Mouse (Mus musculus) left cerebral cortex, adult 2 months (tissue): Measurements from ENCODE around the gene Cachd1. TPM values are rescaled to one million over a fixed set of nuclear protein-coding genes. Genes with fewer than 3 reads are reported as not detected.

Experiments used
- DNase-seq, 2 experiments: peaks; one replicate each; pipeline ENCODE4 v3.0.0; 2021 to 2022; ENCODE audit warnings: low spot score in 2 of 2, mixed read lengths in 1 of 2; ENCODE audit errors: extremely low spot score in 1 of 2
- H3K27ac ChIP-seq: fragments of 200-600 bp; 2 replicates; pipeline ENCODE4 v1.8.1; 2022
- H3K4me3 ChIP-seq: fragments of 200-600 bp; 2 replicates; pipeline ENCODE4 v1.8.1; 2022
- CTCF ChIP-seq: fragments of 200-600 bp; IDR thresholded peaks from 2 replicates; pipeline ENCODE4 v1.8.1; 2022; ENCODE audit warnings: antibody characterized with exemption, mild to moderate bottlenecking, moderate library complexity
- intact Hi-C: fragments of 180-260 bp; cut with DNase I; formaldehyde crosslinking; loops from one replicate; pipeline ENCODE4 v1.15.1; 2025
- total RNA-seq, 2 experiments: library from RNA; stranded (reverse); gene quantifications; 2 replicates each; pipeline ENCODE4 v1.2.3; 2021

Gene Cachd1
- total RNA-seq, 2 experiments from 2014 or later, result 9.2 to 15.9 TPM

DNA sequence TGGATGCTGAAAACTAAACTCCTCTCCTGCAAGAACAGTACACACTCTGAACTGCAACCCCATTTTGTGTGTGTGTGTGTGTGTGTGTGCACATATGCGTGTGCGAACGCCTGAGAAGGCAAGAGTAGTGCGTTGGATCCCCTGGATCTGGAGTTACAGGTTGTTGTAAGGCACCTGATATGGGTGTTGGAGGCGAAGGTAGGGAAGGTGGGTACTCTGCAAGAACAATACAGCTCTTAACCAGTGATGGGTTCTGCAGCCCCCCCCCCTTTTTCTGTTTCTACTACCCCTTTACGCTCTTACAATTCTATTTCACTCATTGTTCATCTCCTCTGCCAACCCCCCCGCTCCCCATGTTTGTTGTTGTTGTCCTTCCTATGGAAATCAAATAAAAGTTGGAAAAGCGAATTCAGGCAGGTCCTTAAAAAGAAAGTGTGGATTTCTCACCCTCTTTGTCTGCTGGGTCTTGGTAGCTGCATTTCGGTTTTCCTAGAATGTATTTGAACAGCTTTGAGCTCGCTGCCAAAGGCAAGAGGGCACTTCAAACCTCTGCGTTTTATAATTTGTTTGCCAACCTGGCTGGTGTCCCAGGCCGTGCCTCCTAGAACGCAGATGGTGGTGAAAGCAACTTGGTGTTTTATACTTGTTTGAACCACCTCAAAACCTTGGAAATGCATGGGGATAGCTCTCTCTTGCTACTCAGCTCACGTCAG lies 24.4 kb downstream of the Cachd1 start:
- TF ChIP-seq CTCF, result no peak
- intact Hi-C loops, result no loop called here
- Histone ChIP-seq H3K4me3 (no peak overlapping the region), H3K27ac (no peak overlapping the region)
- DNase-seq, result no peak

DNA sequence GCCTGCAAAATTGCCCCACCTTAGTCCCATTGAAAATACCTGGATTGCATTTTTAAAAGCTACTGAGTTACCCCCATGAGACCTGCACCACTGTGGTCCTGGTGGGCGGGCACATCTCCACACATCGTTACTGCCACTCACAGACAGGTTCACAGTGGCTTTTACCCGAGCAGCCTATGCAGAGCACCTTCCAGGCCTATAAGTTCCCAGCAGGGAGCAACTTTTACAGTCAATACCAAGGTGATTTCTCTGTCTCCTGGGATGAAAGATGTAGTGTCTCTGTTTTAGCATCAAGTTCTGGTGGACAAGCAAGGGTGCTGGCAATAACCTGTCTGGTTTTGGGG lies 24.9 kb downstream of the Cachd1 start:
- intact Hi-C loops, result no loop called here

DNA sequence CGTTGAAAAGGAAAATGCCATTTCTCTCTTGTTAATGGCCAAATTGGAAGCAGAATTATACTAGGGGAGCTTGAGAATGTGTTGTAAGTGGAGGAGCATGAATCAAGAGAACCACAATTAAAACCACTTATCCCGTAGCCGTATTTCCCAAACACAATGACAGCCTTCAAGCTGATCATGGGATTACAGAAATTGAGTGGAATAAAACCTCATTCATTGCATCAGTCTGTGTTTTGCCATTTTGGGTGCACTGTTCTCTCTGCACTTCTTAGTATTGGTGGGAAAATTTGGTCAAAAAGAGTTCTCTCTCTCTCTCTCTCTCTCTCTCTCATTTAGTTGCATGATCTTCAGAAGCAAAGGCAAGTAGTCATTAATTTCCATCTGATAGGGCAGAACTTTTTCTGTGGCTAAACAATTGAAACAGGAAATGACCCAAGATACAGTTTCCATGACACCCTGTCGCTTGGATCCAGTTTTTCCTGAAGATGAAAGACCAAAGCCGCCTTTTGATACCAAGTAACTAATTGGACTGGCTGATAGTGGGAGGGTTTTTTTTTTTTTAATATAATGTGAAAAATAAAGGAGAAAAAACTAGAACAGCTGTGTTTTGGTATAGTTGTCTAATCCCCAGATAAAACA lies 34.7 kb downstream of the Cachd1 start:
- Histone ChIP-seq H3K27ac (no peak overlapping the region), H3K4me3 (no peak overlapping the region)
- no peak for DNase-seq
- intact Hi-C loops, result no loop called here
- TF ChIP-seq CTCF, result no peak

More for the DNA sequence above, 24.9 kb downstream of the Cachd1 start:
- no peak for TF ChIP-seq CTCF
- DNase-seq, result no peak
- Histone ChIP-seq H3K4me3 (no peak overlapping the region), H3K27ac (no peak overlapping the region)

DNA sequence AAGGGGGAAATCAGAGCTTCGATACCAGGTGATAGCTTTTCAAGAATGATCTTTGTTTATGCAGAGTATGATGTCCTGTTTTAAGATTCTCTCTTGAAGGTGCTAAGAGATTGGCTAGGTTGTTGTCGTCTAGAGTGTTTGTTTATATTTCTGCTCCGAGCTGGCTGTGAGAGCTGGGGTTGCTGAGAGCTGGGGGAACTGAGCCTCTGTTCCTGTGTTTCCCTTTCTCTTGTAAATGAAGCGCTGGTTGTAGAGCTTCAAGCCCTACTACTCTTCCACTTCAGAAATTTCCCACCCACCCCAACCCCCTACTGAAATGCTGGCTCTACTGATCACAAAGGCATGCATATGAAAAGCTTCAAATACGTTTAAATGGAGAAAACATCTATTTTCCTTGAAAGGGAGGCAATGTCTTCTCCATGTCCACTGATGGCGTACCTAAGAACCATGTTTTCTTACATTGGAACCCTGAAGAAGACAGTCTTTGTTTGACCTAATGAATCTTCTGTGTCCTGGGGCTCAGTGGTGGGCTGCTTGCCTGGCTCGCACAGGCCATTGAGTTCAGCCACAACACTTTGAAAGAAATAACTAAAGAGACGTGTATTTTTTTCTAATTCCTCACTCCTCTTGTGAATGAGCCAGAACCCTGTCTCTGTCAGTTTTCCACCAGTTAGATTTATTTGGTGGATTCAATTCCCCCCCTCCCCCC lies 35.5 kb downstream of the Cachd1 start:
- DNase-seq, result no peak
- Histone ChIP-seq H3K4me3 (no peak overlapping the region), H3K27ac (no peak overlapping the region)
- intact Hi-C loops, result no loop called here
- no peak for TF ChIP-seq CTCF

DNA sequence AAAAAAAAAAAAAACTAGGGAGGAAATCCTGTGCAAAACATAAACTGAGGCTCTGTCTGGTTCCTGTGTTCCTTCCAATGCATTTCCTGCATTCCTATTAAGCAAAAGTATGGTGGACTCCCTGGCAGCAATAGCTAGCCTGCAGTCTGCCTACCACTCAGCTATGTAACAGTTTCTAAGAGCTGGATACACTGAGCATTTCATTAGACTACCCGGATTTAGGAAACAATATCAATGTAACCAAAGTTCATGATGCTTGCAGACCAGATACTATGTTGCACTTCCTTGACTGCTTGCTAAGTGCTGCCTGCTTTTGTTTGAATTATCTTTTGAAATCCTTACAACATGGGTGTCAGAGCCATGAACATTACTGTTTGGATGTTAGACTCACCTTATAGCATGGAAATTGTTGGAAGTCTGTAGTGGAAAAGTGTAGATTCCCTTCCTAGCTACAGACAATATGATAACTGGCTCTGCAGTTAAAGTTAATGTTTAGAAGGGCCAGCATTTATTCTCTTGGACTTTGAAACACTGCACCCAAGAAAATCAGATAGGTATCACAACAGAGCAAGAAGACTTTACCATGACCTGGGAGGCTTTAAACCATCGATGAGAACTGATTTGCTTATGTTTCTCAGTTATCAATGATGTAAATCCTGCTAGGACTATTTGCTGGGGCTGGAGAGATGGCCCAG lies 37.4 kb downstream of the Cachd1 start:
- H3K4me3 ChIP-seq, result no peak overlapping the region
- intact Hi-C loops, result no loop called here
- H3K27ac ChIP-seq, result no peak overlapping the region
- DNase-seq, result no peak
- no peak for TF ChIP-seq CTCF

DNA sequence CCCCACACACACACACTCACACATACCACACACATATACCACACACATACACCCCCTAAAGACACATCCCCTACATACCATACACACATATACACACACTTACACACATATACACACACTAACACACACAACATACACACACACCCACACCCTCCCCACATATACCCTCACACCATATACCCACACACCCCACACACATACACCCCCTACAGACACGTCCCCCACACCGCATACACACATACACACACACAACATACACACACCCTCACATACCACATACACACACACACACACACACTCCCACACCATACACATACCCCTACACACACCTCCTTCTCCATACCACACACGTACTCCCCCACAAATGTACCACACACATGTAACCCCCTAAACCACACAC lies 42.8 kb downstream of the Cachd1 start:
- TF ChIP-seq CTCF, result no peak
- no peak for DNase-seq
- intact Hi-C loops, result no loop called here

DNA sequence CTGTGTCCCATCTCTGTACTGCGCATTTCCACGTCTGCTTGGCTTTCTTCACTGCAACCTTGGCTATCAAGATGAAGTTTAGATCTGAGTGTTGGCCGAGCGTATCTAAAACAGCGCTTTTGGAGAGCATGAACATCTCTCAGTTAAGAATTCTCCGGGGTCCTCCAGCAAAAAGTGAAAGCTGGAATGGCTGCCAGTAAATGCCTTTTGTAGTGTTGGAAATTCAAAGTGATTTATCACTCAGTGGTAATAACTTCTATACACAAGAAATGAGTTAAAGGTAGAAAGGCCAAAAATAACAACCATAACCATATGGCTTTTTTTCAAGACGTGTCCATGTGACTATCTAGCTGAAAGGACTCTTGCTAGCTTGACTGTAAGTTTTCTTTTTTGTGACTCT lies 46.1 kb downstream of the Cachd1 start:
- H3K4me3 ChIP-seq, result no peak overlapping the region
- intact Hi-C loops, result no loop called here
- DNase-seq, result no peak
- no peak overlapping the region for H3K27ac ChIP-seq
- TF ChIP-seq CTCF, result no peak

More for the DNA sequence above, 42.8 kb downstream of the Cachd1 start:
- Histone ChIP-seq H3K4me3 (no peak overlapping the region), H3K27ac (no peak overlapping the region)

DNA sequence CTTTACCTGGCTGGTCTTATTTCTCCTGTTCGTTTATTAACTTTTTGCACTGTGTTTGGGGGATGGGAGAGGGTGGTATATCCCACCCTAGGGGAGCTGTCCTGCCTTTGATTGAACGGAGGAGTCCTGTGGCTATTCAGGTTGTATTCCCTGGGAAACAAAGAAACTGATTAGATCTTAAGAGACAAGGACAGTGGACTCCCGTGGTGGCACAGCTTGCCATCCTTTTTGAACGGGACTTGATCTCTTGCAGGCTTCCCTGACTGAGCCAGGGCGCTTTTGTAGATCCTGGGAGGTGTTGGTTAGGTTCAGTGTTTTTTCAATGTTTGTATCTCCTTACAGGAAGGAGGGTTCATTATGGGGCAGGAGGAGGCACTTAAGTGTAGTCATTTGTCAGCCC lies 50.9 kb downstream of the Cachd1 start:
- intact Hi-C loops, result no loop called here
- H3K27ac ChIP-seq, result no peak overlapping the region
- no peak overlapping the region for H3K4me3 ChIP-seq
- no peak for TF ChIP-seq CTCF
- DNase-seq, result no peak

DNA sequence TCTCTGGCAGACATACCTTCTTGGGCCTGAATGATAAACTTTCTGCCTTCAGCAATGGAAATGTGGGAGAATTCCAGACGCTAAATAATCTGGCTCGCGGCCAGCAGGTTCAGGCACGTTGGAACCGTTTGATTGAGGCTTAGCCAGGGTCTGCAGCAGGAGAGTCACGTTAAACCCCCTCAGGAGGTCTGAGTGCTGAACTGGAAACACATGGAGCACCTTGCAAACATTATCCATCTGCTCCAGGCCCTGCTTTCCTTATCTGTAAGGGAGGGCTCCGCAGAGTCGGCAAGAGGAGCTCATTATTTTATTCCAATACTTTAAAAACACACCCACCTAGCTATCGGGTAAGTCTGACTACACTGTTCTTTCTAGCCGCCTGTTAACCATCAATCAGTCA lies 52.3 kb downstream of the Cachd1 start:
- Histone ChIP-seq H3K27ac (no peak overlapping the region), H3K4me3 (no peak overlapping the region)
- no peak for DNase-seq
- intact Hi-C loops, result no loop called here
- no peak for TF ChIP-seq CTCF

DNA sequence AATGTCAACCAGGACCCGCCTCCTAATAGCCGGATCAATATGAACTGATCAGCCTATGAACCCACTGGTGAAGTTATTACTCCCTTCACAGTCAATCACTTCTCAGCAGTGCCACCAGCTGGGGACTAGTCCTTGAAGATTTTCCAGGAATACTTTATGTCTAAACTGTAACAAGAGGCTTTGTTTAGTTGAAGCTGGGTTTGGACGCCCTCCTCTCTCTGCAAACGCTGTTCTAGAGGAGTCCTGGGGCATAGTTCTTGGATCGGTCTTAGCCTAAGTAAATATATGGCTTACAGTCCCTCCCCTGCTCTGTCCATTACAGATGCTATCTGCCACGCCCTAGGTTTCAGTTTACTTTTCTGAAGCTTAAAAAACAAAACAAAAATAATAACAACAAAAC lies 60.7 kb downstream of the Cachd1 start:
- TF ChIP-seq CTCF, result no peak; the same call in none of the 2 replicates
- H3K4me3 ChIP-seq, result no peak overlapping the region
- no peak overlapping the region for H3K27ac ChIP-seq
- no peak for DNase-seq
- intact Hi-C loops, result no loop called here

DNA sequence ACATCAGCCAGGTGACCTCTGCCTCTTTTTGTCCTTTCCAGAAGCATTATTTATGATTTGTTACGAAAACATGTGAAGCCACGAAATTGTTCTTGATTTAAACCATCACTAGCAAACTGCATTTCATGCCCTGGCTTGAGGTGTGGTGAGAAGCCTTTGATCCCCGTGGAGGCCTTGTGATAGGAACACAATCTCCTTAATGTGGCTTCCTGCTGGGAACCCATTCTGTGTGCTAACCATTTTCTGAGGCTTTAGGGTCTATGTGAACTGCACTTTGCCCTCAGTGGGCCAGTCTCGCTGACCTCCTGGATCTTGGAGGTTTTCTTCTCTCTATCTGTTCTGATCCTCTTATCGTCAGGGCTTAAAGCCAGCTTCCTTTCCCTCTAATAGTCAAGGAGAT lies 66.2 kb downstream of the Cachd1 start:
- intact Hi-C loops, result no loop called here
- no peak overlapping the region for H3K27ac ChIP-seq

DNA sequence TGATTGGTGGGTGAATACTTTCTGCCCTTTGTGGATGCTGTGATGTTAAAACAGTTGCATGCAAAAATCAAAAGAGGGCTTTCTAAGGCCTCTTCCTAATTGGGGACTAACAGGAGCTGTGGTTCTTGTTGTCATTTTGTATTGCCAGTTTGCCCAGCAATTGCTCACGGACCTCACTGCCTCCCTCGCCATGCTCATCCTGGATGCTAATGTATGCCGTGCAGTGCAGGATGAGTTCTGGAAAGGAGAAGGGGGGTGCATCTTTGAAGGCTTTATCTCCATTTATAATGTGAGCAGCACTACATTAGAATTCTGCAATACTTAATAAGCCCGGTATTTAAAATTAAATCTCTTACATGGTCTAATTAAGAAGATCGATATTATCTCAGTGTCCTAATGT lies 66.6 kb downstream of the Cachd1 start:
- no peak overlapping the region for H3K27ac ChIP-seq

More for the DNA sequence above, 66.2 kb downstream of the Cachd1 start:
- no peak for TF ChIP-seq CTCF
- H3K4me3 ChIP-seq, result no peak overlapping the region
- DNase-seq, result no peak

More for the DNA sequence above, 66.6 kb downstream of the Cachd1 start:
- intact Hi-C loops, result no loop called here
- H3K4me3 ChIP-seq, result no peak overlapping the region
- TF ChIP-seq CTCF, result no peak
- no peak for DNase-seq
